Mouse (Mus musculus): ENCODE results near the gene Apol8.
"Not testable (repeated sequence)": the region's sequence is repeated elsewhere in the genome, so short reads cannot be mapped to it uniquely, and the experiment has no call there.

- TF ChIP-seq CTCF, POLR2A (IDR thresholded peaks at IDR 0.05; ENCODE audit: insufficient read depth, low read depth, low read length): not testable (repeated sequence)
Measured at GRCm38 (mm10) chr15:77728739-77729138, 28.1 kb downstream of the Apol8 start, which contains the start of gene Apol9b.
